Mouse (Mus musculus): Measurements from ENCODE around the gene Rdh1. TPM values are rescaled to one million over a fixed set of nuclear protein-coding genes. Genes with fewer than 3 reads are reported as not detected.

Gene Rdh1
- total and polyA plus RNA-seq, 3 experiments: 0.04 to 0.05 TPM; not detected in 1

GRCm38 (mm10) chr10:127725136-127725535 is 34.4 kb upstream of the Rdh1 start:
- intact Hi-C loops (cut with DNase I): no loop called here

GRCm38 (mm10) chr10:127728437-127728836 is 31.1 kb upstream of the Rdh1 start:
- no peaks in the 10 kb centered on the region for H3K36me3 ChIP-seq (ENCODE audit: control insufficient read depth, insufficient read depth, low read length)
- H3K79me2 ChIP-seq (replicated peaks; ENCODE audit: control insufficient read depth, insufficient read depth, low read length): no peaks in the 10 kb centered on the region
- intact Hi-C loops (cut with DNase I): no loop called here
- no peak overlapping the region for H3K27ac ChIP-seq
- no peak overlapping the region for H3K4me3 ChIP-seq
- no peak overlapping the region for H3K9ac ChIP-seq (ENCODE audit: low read depth, low read length)
- no peaks in the 10 kb centered on the region for H3K4me1 ChIP-seq (ENCODE audit: control insufficient read depth, insufficient read depth, low read length)
- TF ChIP-seq EP300 (IDR thresholded peaks at IDR 0.05; ENCODE audit: insufficient read depth, low read depth, low read length) (no peak), CTCF (IDR thresholded peaks at IDR 0.05) (no peak)
- 68% methylated on average over 8 of the region's 8 CpGs for WGBS
- H3K27me3 ChIP-seq (ENCODE audit: control insufficient read depth, insufficient read depth, low read length): no peaks in the 10 kb centered on the region
- no peak for DNase-seq

More at GRCm38 (mm10) chr10:127725136-127725535, 34.4 kb upstream of the Rdh1 start:
- Histone ChIP-seq H3K79me2 (replicated peaks; ENCODE audit: control insufficient read depth, insufficient read depth, low read length) (no peaks in the 10 kb centered on the region), H3K36me3 (ENCODE audit: control insufficient read depth, insufficient read depth, low read length) (no peaks in the 10 kb centered on the region), H3K4me1 (ENCODE audit: control insufficient read depth, insufficient read depth, low read length) (no peaks in the 10 kb centered on the region), H3K9ac (ENCODE audit: low read depth, low read length) (no peak overlapping the region), H3K4me3 (no peak overlapping the region), H3K27ac (no peak overlapping the region), H3K27me3 (ENCODE audit: control insufficient read depth, insufficient read depth, low read length) (peaks cover 1% of the 10 kb centered on the region; the same call in 1 of the 2 replicates)
- no peak for TF ChIP-seq CTCF (IDR thresholded peaks at IDR 0.05)
- no peak for TF ChIP-seq POLR2A (IDR thresholded peaks at IDR 0.05; ENCODE audit: insufficient read depth, low read depth, low read length)
- TF ChIP-seq EP300 (IDR thresholded peaks at IDR 0.05; ENCODE audit: insufficient read depth, low read depth, low read length): no peak
- no peak for DNase-seq
- 57% methylated on average over 4 of the region's 4 CpGs for whole genome bisulfite sequencing

GRCm38 (mm10) chr10:127730285-127730932 is 29.1 kb upstream of the Rdh1 start:
- WGBS: 63% methylated on average over 11 of the region's 11 CpGs
- intact Hi-C loops (cut with DNase I): loop anchor here (5.0 to 10.0 kb wide), 2 partner anchors 38 to 166 kb away; no protein-coding TSS in a partner anchor
- no peak overlapping the region for H3K4me3 ChIP-seq
- H3K9ac ChIP-seq (ENCODE audit: low read depth, low read length): no peak overlapping the region
- no peaks in the 10 kb centered on the region for H3K4me1 ChIP-seq (ENCODE audit: control insufficient read depth, insufficient read depth, low read length)
- TF ChIP-seq POLR2A (IDR thresholded peaks at IDR 0.05; ENCODE audit: insufficient read depth, low read depth, low read length): no peak
- no peak for TF ChIP-seq EP300 (IDR thresholded peaks at IDR 0.05; ENCODE audit: insufficient read depth, low read depth, low read length)
- TF ChIP-seq CTCF (IDR thresholded peaks at IDR 0.05): no peak
- H3K79me2 ChIP-seq (replicated peaks; ENCODE audit: control insufficient read depth, insufficient read depth, low read length): no peaks in the 10 kb centered on the region
- DNase-seq: no peak
- H3K27me3 ChIP-seq (ENCODE audit: control insufficient read depth, insufficient read depth, low read length): no peaks in the 10 kb centered on the region
- no peaks in the 10 kb centered on the region for H3K36me3 ChIP-seq (ENCODE audit: control insufficient read depth, insufficient read depth, low read length)
- H3K27ac ChIP-seq: no peak overlapping the region

- H3K36me3 ChIP-seq (ENCODE audit: control insufficient read depth, insufficient read depth, low read length): no peaks in the 10 kb centered on the region
- H3K4me1 ChIP-seq (ENCODE audit: control insufficient read depth, insufficient read depth, low read length): no peaks in the 10 kb centered on the region
- H3K4me3 ChIP-seq: no peak overlapping the region
- DNase-seq: no peak
- WGBS: 59% methylated on average over 9 of the region's 9 CpGs
- no peak overlapping the region for H3K27ac ChIP-seq
- intact Hi-C loops (cut with DNase I): loop anchor here (5.0 to 10.0 kb wide), 2 partner anchors 39 to 166 kb away; no protein-coding TSS in a partner anchor
- H3K27me3 ChIP-seq (ENCODE audit: control insufficient read depth, insufficient read depth, low read length): no peaks in the 10 kb centered on the region
- TF ChIP-seq CTCF (IDR thresholded peaks at IDR 0.05) (no peak), POLR2A (IDR thresholded peaks at IDR 0.05; ENCODE audit: insufficient read depth, low read depth, low read length) (no peak), EP300 (IDR thresholded peaks at IDR 0.05; ENCODE audit: insufficient read depth, low read depth, low read length) (no peak)
- H3K79me2 ChIP-seq (replicated peaks; ENCODE audit: control insufficient read depth, insufficient read depth, low read length): no peaks in the 10 kb centered on the region
- no peak overlapping the region for H3K9ac ChIP-seq (ENCODE audit: low read depth, low read length)
Measured at GRCm38 (mm10) chr10:127730933-127731310, 28.6 kb upstream of the Rdh1 start.

- intact Hi-C loops (cut with DNase I): loop anchor here (5.0 to 10.0 kb wide), 2 partner anchors 39 to 167 kb away; no protein-coding TSS in a partner anchor
- 31% methylated on average over 5 of the region's 5 CpGs for WGBS
- H3K27ac ChIP-seq: no peak overlapping the region
- TF ChIP-seq POLR2A (IDR thresholded peaks at IDR 0.05; ENCODE audit: insufficient read depth, low read depth, low read length): no peak
- TF ChIP-seq EP300 (IDR thresholded peaks at IDR 0.05; ENCODE audit: insufficient read depth, low read depth, low read length): no peak
- TF ChIP-seq CTCF (IDR thresholded peaks at IDR 0.05): no peak
- DNase-seq: no peak
- no peaks in the 10 kb centered on the region for H3K27me3 ChIP-seq (ENCODE audit: control insufficient read depth, insufficient read depth, low read length)
- no peaks in the 10 kb centered on the region for H3K79me2 ChIP-seq (replicated peaks; ENCODE audit: control insufficient read depth, insufficient read depth, low read length)
- no peaks in the 10 kb centered on the region for H3K4me1 ChIP-seq (ENCODE audit: control insufficient read depth, insufficient read depth, low read length)
- no peak overlapping the region for H3K9ac ChIP-seq (ENCODE audit: low read depth, low read length)
- H3K36me3 ChIP-seq (ENCODE audit: control insufficient read depth, insufficient read depth, low read length): no peaks in the 10 kb centered on the region
- H3K4me3 ChIP-seq: no peak overlapping the region
Measured at GRCm38 (mm10) chr10:127731397-127731796, 28.1 kb upstream of the Rdh1 start.

- Histone ChIP-seq H3K27ac (no peak overlapping the region), H3K9ac (ENCODE audit: low read depth, low read length) (no peak overlapping the region), H3K36me3 (ENCODE audit: control insufficient read depth, insufficient read depth, low read length) (no peaks in the 10 kb centered on the region), H3K27me3 (ENCODE audit: control insufficient read depth, insufficient read depth, low read length) (no peaks in the 10 kb centered on the region), H3K4me3 (no peak overlapping the region), H3K79me2 (replicated peaks; ENCODE audit: control insufficient read depth, insufficient read depth, low read length) (no peaks in the 10 kb centered on the region), H3K4me1 (ENCODE audit: control insufficient read depth, insufficient read depth, low read length) (peaks cover 1% of the 10 kb centered on the region; the same call in 1 of the 2 replicates)
- TF ChIP-seq CTCF (IDR thresholded peaks at IDR 0.05) (peak; percentile 54), POLR2A (IDR thresholded peaks at IDR 0.05; ENCODE audit: insufficient read depth, low read depth, low read length) (no peak)
- intact Hi-C loops (cut with DNase I): loop anchor here (5.0 to 10.0 kb wide), 2 partner anchors 42 to 170 kb away; no protein-coding TSS in a partner anchor
- DNase-seq: no peak
- 23% methylated on average over 5 of the region's 5 CpGs for WGBS
Measured at GRCm38 (mm10) chr10:127734434-127734833, 25.1 kb upstream of the Rdh1 start.

All from heart, adult 2 months (tissue).